Mouse (Mus musculus) right cerebral cortex, postnatal 36 days (tissue): ENCODE measurements around the gene Reep1.

Experiments
- DNase-seq, 2 experiments: peaks; one replicate each; pipeline ENCODE4 v3.0.0; 2022; ENCODE audit warnings: low spot score in 2 of 2, mixed read lengths in 1 of 2

The Reep1 gene

DNA sequence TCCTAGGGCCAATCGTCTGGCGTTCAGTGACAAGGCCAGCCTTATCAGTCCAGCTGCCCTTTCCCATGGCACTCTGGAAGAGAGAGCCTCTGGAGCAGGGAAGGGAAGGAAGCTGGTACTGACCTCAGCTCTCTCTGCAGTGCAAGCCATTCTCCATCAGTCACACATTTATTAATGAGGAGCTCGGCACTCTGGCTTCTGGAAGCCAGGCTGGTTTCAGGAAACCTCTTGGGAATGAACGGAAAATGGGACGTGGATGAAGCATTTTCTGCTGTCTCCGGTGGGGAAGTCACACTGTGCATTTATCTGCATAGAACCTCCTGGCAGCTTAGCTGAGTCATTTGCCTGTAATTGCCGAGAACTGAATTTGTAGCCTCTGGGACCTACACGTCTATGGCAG is 29.8 kb downstream of the Reep1 start:
- no peak for DNase-seq

DNA sequence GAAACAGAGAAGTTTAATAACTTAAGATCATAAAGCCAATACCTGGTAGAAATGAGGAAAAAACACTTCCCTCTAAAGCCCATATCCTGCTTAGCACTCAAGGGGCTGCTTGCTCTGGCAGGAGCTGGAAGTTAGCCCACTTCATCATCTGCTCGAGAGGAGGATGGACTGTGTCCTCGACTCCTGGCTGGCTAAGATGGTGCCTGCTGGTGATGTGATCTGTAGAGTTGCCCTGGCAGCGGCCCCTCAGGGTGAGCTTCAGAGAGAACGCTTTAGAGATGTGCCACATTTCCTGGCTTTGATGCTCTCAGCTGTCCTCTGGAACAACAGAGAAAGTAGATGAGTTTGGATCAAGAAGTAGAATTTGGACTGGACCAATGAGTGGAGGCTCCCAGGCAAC is 31.2 kb downstream of the Reep1 start:
- no peak for DNase-seq

DNA sequence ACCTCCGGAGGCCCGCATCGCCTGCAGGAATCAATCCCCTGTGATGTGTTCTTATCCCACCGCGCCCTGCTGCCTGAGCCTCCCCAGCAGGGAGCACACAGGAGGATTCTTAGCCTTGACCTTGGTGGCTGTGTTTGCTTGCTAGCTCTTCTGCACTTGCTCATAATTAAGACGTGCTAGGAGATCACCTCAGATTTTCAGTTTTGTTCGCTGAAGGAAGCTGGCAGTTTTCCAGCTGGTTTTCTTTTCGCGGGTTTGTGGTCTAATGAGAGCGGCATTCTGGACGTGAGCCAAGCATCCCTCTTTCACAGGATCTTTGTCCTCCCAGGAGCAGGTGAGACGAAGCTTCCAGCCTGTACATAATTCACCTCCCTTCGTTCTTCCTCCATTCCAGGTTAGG is 33.6 kb downstream of the Reep1 start:
- DNase-seq, result no peak

DNA sequence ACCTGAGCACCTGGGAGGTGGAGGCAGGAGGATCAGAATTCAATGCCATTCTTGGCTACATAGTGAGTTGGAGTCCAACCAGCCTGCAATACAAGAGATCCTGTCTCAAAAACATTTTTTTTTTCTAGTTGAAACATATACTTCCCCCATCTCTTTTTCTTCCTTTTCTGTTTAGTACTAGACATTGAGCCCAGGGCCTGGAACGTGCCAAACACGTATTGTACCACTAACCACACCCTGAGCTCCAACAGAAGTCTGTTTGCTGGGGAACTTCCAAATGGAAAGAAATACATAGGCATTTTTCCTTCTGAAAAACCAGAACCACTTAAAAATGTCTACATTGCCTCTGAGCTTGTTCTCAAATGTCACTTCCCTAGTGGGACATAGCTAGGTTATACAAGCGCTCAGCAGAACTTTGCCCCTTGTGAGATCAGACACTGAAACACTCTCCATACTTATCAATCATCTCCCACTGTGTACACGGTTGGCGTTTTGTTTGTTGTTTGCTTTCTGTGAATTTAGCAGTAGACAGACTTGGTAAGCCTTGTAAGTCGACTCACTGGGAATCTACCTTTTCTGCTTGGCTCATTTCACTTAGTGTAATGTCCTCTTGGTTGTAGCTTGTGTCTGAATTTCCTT is 34.8 kb downstream of the Reep1 start:
- DNase-seq, result no peak

DNA sequence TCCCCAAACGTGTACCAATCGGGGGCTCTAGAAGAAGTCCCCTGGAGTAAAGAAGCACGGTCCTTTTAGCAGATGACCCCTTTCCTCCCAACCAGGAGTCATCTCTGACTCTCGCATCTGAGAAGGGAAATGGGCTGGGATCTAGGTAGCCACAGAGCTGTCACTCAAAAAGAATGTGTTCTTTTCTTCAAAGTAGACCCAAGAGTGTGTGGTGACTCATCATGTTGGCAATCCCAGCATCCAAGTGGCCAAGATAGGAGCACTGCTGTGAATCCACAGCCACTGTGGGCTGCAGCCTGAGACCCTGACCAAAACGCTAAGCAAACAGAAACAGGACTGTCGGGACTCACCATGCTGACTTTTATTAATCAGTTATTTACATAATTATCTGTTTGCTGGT is 37.6 kb downstream of the Reep1 start:
- no peak for DNase-seq

DNA sequence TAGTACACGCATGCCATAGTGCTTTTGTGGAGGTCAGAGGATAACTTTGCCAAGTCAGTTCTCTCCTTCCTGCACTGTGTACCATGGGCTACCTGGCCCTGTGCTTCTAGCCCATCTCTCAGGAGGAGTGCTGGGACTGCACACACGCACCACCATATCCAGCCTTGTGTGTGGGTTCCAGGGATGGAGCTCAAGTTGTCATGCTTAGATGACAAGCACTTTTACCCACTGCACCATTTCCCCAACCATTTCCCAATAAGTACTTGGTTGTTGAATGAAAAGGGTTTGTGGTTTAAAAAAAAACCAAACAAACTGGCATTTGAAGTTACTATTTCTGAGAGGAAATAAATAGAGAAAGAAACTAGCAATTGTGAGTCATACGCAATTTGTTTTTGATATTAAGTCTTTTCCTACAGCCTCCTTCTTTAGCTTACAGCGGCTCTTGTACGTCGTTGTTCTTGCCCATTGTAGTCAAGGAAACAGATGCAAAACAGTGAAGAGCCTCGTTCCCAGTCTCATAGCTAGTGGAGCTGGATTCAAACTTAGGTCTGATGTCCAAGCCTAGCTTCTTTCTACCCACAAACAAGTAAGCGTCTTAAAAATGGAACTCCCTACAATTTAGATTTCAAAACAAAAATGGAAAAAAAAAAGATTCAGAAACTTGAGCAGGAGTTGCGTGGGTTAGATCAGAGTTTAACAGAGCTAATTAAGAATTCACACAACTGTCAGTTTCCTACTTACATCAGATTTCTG is 38.3 kb downstream of the Reep1 start:
- peak in 1 of 2 experiments; percentile 41 for DNase-seq

DNA sequence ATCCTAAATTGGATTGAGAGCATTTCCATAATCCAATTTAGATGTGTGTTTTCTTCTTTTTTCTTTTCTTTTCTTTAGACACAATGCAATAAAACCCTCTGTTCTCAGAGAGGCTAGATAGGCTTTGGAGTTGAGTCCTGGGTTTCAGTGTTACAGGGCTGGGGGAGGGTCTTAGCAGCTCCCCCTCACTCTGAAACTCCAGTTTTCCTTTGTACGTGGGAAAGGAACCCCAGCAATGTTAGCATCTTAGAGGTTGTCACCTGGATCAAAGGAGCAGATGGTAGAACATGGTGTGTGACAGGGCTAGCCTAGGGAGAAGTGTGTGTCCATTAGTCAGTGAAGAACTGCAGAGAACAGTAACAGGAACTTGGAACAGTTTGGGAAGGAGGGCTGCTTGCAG is 38.9 kb downstream of the Reep1 start:
- DNase-seq, result no peak

DNA sequence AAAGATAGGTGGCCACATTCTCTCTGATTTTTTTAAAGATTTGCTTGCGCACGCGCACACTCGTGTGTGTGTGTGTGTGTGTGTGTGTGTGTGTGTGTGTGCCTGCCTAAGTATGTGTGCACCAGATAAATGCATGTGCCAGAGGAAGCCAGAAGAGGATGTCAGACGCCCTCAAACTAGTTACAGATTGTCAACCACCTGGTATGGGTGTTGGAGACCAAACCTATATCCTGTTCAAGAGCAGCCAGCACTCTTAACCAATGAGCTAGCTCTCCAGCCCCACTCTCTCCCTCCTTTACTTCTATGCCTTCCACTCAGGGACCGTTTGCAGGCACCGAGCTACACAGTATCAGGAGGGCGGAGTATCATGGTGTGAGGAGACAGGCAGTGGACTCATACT is 39.5 kb downstream of the Reep1 start:
- no peak for DNase-seq

DNA sequence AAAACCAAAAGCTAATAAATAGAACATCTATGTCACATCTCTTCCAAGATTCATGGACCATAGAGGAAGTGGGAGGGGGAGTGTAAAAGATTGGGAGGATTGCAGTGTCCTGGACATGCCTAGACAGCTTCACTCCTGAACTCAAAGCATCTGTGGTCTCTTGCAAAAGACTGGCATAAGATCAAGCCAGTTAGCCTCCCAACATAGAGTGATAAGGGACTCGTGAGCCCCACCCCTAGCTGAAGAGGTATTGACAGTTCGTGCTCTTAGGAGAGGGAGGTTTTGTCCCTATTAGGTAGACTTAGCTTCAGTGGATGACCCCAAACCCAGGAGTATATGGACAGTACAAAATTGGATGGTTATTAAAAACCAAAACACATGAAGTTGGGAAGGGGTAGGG is 44.2 kb downstream of the Reep1 start:
- no peak for DNase-seq

DNA sequence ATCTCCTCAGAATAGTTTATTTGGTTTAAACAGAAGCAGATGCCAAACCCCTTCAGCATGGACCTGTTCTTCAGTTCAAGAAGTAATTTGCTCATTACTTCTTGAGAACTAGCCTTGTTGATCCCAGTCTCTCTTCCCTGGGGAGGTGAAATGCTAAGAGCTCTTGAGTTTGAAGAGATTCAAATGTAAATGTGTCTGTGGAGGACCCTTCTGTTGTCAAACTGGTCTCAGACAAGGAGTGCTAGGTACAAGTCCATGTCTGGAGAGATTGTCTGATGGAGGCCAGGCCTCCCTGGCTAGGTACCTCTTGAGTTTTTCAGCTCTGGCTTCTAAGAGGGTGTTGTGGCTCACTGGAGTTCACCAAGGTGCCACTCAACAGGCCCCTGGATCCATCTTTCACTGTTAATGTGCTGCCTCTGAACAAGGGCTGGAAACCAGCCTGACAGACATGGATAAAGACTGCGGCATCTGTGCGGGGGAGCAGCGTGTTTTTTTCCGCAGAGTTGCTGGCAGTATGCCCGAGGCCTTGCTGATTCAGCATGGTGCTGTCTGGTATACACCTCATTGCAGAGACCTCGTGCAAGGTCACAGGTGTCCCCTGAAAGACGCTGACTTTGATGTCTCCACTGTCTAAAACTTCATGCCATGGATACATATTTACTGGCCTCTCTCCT is 45.6 kb downstream of the Reep1 start:
- DNase-seq, result peak; percentile 69 to 78

DNA sequence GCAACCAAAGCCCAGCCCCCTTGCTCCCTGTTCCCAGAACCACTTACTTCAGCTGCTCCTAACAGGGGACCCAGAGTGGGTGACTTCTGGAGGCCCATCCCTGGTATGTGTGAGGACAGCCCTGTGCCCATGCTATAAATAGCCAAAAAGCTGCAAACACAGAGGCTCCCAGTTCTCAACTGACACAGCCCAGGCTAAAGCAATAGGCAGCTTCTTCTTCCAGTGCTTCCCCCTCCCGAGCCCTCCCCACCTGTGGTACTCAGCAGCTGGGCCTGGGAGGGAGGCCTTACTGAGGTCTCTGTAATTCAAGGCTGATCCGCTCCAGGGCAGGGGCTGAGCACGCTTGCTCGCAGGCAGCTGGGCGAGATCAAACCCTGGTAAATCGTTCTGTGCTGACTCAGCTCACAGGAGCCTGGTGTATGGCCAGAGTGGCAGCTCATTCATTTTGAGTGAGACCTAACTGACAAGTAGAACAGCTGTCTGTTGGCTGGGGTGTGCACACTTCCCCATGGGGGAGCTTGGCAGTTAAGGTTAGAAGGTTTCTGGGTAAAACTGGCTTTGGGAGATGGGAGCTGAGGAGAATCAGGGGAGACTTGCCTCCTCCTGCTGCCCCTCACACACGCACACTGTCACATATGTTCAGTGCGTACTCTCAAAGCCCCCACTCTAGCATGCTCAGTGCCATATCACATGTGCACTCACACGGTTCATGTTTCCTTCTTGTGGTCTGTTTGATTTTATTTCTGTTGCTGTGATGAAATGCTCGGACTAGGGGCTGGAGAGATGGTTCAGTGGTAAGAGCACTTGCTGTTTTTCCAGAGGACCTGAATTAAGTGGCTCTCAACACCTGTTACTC is 49.9 kb downstream of the Reep1 start:
- DNase-seq, result peak; percentile 52 to 58

DNA sequence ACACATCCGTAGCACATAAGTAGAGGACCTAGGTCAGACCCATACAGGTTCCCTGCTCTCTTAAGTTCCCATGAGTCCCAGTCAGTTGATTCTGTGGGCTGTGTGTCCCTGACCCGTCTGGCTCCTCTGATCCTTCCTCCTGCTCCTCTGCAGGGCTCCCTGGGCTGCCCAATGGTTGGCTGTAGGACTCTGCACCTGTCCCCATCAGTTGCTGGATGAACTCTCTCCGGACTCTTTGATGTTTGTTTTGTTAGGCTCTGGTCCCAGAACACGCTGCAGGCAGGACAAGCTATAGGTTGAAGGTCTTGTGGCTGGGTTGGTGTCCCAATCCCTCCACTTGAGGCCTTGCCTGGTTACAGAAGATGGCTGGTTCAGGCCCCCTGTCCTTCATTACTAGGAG is 51.4 kb downstream of the Reep1 start:
- DNase-seq, result no peak

DNA sequence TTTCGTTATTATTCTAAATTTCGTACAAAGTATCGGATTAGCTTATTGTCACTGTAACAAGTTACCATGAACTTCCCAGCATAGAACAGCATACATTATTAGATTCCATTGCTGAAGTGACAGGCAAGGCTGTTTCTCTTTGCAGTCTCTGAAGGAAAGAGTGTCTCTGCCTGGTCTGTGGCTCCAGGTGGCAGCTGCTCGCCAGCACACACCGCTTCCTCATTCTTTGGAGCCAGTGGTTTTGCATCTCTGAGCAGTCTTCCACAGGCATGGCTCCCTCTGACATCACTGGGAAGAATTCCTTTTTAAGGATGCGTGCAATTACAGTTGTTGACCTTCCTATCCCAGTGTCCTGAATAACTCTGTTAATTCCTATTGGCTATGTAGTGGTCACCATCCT is 52.7 kb downstream of the Reep1 start:
- DNase-seq, result no peak

DNA sequence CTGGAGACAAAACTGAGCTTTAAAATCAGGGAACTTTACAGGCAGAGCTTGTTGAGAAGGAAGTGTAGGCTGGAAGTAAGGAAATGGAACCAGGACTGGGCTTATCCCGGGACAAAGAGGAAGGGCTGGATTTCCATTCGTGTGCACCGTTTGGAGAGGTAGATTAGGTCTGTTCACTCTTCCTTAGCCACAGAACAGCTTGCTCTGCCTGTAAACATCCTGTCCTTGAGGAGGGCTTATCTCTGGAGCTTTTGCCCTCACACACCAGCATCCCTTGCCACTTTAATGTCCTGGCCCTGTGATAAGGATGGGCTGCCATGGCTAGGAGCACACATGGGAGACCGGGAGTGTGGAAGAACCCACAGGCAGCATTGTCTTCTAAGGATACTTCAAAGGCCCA is 60.4 kb downstream of the Reep1 start:
- DNase-seq, result no peak

DNA sequence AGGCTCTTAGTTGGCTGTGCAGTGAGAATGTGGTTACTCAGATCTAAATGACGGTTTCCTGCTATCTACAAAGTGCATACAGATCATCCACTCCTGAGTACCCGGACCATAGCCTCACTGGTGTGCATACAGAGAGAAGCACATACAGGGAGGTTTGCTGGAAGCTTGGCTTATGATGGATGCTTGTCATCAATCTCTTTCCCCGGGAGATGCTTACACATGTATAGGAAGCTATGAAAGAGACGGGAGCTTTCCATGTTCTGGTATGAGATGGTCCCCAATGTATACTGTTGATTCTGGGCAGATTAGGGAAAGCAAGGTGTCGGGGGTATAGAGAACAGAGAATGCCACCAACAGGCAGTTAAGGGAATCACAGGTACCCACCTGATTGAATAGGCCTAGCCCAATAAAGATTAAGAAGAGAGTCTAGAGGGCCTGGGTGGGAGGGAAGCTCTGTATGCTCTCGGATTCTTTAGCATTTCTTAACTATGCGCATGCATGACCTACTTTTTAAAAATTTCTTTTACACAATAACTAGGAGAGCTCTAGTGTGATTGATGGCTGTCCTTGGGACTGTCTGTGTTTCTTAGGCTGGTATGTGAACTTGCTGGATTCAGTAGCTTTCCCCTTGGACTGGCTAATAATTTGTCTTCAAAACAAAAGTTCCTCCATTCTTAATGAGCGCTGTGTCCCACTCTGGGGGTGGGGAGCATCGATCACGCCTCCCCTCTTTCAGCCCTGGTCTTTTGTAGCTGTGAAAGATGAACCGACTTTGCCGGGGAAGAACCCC is 62.7 kb downstream of the Reep1 start:
- no peak for DNase-seq

DNA sequence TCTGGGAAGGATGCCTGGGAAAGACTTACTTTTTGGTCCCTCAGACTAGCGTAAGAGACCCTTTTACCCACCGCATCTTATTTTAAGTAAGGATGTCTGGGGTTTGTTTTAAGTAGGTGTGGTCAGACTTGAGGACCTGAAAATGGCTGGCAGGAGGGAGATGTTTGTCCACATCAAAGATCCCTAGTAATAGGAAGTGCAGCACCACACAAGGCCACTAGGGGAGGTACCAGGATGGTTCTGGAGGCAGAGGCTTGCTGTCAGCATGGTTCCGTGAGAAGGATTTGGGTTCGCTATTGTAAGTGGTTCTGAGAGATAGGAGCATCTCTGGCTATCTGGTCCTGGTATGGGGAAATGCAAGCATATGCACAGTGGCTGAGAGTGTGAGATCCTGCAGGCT is 63.5 kb downstream of the Reep1 start:
- DNase-seq, result no peak

DNA sequence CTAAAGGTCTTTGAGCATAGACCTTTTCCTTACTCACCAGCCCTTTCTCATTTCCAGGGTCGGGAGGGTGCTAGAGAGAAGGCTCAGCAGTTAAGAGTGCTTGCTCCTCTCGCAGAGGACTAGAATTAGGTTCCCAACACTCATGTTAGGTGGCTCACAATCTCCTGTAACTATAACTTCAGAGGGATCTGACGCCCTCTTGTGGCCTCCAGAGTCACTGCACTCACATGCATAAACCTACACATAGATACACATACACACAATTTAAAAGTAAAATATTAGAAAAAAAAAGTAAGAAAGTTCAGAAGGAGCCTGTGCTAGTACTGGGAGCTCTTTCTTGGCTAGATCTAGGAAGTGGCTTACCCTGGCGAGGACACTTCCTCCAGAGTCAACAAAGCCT is 63.9 kb downstream of the Reep1 start:
- no peak for DNase-seq

DNA sequence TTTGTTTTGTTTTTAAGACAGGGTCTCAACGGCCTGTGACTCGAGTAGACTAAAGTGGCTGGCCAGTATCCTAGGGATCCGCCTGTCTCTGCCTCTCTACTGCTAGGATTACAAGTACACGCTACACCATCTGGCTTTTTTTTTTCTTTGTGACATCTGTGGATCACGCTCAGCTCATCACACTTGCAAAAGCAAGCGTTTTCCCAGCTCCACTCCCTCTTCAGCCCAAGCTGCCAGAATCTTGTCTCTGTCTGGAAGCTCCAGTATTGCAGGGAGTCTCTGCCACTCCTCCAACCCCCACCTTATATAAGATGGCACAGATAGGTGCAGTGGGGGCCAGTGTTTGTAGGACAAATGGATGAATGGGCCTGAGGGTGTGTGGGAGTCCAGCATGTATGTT is 64.8 kb downstream of the Reep1 start:
- DNase-seq, result peak; percentile 74 to 87

DNA sequence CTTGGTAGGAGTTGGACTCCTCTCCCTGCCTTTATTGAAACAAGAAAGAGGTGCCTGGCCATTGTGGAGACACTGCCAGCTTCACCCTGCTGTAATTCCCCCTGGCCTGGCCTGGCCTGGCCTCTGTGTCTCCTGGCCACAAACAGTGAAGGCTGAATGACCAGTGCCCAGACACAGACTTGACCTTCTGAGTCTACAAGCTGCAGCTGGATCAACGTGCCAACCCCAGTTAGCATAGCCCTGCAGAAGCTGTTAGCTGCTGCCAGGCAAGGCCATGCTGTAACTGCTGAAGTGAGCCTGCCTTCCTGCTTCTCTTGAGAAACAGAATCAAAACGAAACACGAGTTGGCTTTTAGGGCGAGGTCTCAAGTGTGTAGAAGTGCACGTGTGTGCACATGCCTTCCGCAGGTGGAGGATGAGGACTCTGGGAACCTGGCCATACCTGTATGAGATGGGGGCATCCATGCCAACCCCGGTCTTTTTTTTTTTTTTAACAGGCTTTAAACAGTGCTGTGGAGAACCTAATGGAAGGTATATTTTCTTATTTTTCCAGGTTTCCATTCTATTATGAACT is 65.4 kb downstream of the Reep1 start:
- no peak for DNase-seq

DNA sequence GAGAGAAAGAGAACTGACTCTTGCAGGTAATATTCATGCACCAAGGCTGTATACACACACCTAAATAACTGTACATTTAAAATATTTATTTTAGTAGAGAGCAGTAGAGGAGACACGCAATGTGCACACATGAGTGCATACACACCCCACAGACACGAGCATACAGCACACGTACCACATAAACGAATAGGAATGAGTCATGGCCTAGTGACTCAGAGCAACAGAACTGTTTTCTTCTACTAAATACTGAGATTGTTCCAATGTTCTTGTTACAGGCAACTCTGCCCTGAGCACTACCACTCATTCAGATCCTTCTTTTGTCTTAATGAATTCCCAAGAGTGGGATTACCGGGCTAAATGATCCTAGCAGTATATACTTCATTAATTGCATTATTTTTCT is 70.7 kb downstream of the Reep1 start:
- DNase-seq, result no peak

DNA sequence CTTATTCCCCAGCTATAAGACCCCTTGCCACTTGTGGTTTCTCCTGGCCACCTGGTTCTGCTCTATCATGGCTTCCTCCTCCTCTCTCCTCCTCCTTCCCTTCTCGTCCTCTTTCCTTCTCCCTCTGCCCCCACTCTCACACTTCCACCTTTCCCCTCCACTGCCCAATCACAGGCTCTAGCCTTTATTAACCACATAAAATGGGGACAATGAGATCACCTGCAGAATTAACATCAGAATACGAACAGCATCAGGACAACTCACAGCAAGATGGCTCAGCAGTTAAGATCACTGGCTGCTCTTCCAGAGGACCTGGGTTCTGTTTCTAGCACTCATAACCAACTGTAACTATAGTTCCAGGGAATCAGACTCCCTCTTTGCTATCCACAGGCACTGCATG is 72.5 kb downstream of the Reep1 start:
- no peak for DNase-seq
